ENCODE assay signal across 25 mouse cellular contexts in genomic region chr2:77961256-77961655, GRCm38 (mm10).
"Had no signal": no experiment of that assay in that cellular context is flagged by ENCODE, and none has a peak within 500 bp of the region (broad histone marks: within the 10 kb centered on the region; RNA-seq: fewer than 3 reads in every experiment).

No protein-coding gene starts in this region.

- H3K9me3 ChIP-seq: embryonic facial prominence, embryonic 10.5 days; embryonic facial prominence, embryonic 12.5 days; embryonic facial prominence, embryonic 15.5 days; forebrain, embryonic 10.5 days; forebrain, embryonic 12.5 days; forebrain, embryonic 13.5 days; forebrain, embryonic 15.5 days; heart, embryonic 10.5 days had no signal

- ATAC-seq: forebrain, embryonic 13.5 days; forebrain, embryonic 14.5 days; forebrain, embryonic 15.5 days; forebrain, embryonic 16.5 days; forebrain, postnatal 0 days had no signal

- H3K4me3 ChIP-seq: embryonic facial prominence, embryonic 10.5 days; embryonic facial prominence, embryonic 12.5 days; embryonic facial prominence, embryonic 13.5 days; embryonic facial prominence, embryonic 15.5 days; erythroblast, embryonic 14.5 days; forebrain, embryonic 10.5 days; forebrain, embryonic 12.5 days; forebrain, embryonic 13.5 days; forebrain, embryonic 15.5 days; gastrocnemius, adult 2 months; heart, adult 2 months; heart, embryonic 10.5 days had no signal

- H3K27ac ChIP-seq: embryonic facial prominence, embryonic 10.5 days; embryonic facial prominence, embryonic 12.5 days; embryonic facial prominence, embryonic 13.5 days; embryonic facial prominence, embryonic 15.5 days; forebrain, embryonic 10.5 days; forebrain, embryonic 12.5 days; forebrain, embryonic 13.5 days; forebrain, embryonic 15.5 days; gastrocnemius, adult 2 months; heart, adult 2 months; heart, embryonic 10.5 days had no signal

- H3K9ac ChIP-seq: embryonic facial prominence, embryonic 12.5 days; embryonic facial prominence, embryonic 13.5 days; embryonic facial prominence, embryonic 15.5 days; forebrain, embryonic 12.5 days; forebrain, embryonic 13.5 days; forebrain, embryonic 15.5 days; forebrain, postnatal 0 days had no signal

- H3K27me3 ChIP-seq: embryonic facial prominence, embryonic 12.5 days; embryonic facial prominence, embryonic 13.5 days; embryonic facial prominence, embryonic 15.5 days; forebrain, embryonic 12.5 days; forebrain, embryonic 13.5 days; forebrain, embryonic 15.5 days had no signal

- DNase-seq: cerebellum, adult 9-11 months; cerebellum, postnatal 14 days; cerebellum, postnatal 25 days; cerebellum, postnatal 36 days; embryo, embryonic 11 days; forebrain, postnatal 0 days; gastrocnemius, adult 2 months; gastrocnemius, postnatal 10 days; gastrocnemius, postnatal 14 days; gastrocnemius, postnatal 25 days; gastrocnemius, postnatal 36 days; heart, adult 18-20 months; heart, adult 2 months had no signal

- H3K4me2 ChIP-seq: embryonic facial prominence, embryonic 12.5 days; embryonic facial prominence, embryonic 13.5 days; embryonic facial prominence, embryonic 15.5 days; forebrain, embryonic 12.5 days; forebrain, embryonic 13.5 days; forebrain, embryonic 15.5 days had no signal

- H3K4me1 ChIP-seq: embryonic facial prominence, embryonic 10.5 days; embryonic facial prominence, embryonic 12.5 days; embryonic facial prominence, embryonic 13.5 days; embryonic facial prominence, embryonic 15.5 days; forebrain, embryonic 10.5 days; forebrain, embryonic 12.5 days; forebrain, embryonic 13.5 days; forebrain, embryonic 15.5 days; heart, embryonic 10.5 days had no signal

- H3K36me3 ChIP-seq: embryonic facial prominence, embryonic 10.5 days; embryonic facial prominence, embryonic 12.5 days; embryonic facial prominence, embryonic 13.5 days; embryonic facial prominence, embryonic 15.5 days; forebrain, embryonic 10.5 days; forebrain, embryonic 12.5 days; forebrain, embryonic 15.5 days; heart, embryonic 10.5 days had no signal
